In genomic region chr15:85919892-85920248, GRCm38 (mm10) we compare ENCODE assay signal across 23 mouse cellular contexts. TPM values are rescaled to one million over a fixed set of nuclear protein-coding genes. Genes with fewer than 3 reads are reported as not detected.
DNase-seq lines count a peak whose midpoint lies in the region; ATAC-seq lines count a peak whose summit lies in the region.
"Had no signal": no experiment of that assay in that cellular context is flagged by ENCODE, and none has a peak within 500 bp of the region (broad histone marks: within the 10 kb centered on the region; RNA-seq: fewer than 3 reads in every experiment).

No protein-coding gene starts in this region.

- H3K9ac ChIP-seq in hindbrain, embryonic 12.5 days: no peak overlapping the region
- H3K9ac ChIP-seq: embryonic facial prominence, embryonic 15.5 days; kidney, embryonic 15.5 days; limb, embryonic 13.5 days; lung, embryonic 15.5 days; midbrain, embryonic 15.5 days had no signal

- no peaks in the 10 kb centered on the region for H3K27me3 ChIP-seq in hindbrain, embryonic 12.5 days
- no peaks in the 10 kb centered on the region for H3K27me3 ChIP-seq in hindbrain, embryonic 10.5 days (ENCODE audit: insufficient read depth, poor library complexity, severe bottlenecking)
- H3K27me3 ChIP-seq: embryonic facial prominence, embryonic 15.5 days; kidney, embryonic 15.5 days; limb, embryonic 13.5 days; lung, embryonic 15.5 days; midbrain, embryonic 15.5 days had no signal

- H3K4me1 ChIP-seq in hindbrain, embryonic 12.5 days: no peaks in the 10 kb centered on the region
- H3K4me1 ChIP-seq in hindbrain, embryonic 10.5 days (replicated peaks): peaks cover 24% of the 10 kb centered on the region
- H3K4me1 ChIP-seq: embryonic facial prominence, embryonic 15.5 days; kidney, embryonic 15.5 days; limb, embryonic 13.5 days; lung, embryonic 15.5 days; megakaryocyte, embryonic 14.5 days; midbrain, embryonic 15.5 days had no signal

- DNase-seq in embryo, embryonic 11 days: peak; percentile 9
- no peak for DNase-seq in embryo, embryonic 9.5 days (ENCODE audit: extremely low spot score)
- no peak for DNase-seq in hindbrain, embryonic 10.5 days (ENCODE audit: low spot score)
- peak; percentile 45 for DNase-seq in mesoderm, embryonic 11.5 days (ENCODE audit: low read depth, low spot score)
- DNase-seq in frontal cortex, postnatal 36 days (ENCODE audit: low spot score in 2 of 2): no peak
- DNase-seq: adrenal gland, postnatal 36 days; cerebellum, adult 18-20 months; cerebellum, postnatal 10 days; gastrocnemius, postnatal 14 days; spleen, adult 18-20 months; thymus, postnatal 14 days had no signal

- H3K36me3 ChIP-seq in hindbrain, embryonic 12.5 days: peaks cover 23% of the 10 kb centered on the region
- peaks cover 92% of the 10 kb centered on the region for H3K36me3 ChIP-seq in hindbrain, embryonic 10.5 days
- H3K36me3 ChIP-seq: midbrain, embryonic 15.5 days had no signal

- WGBS in hindbrain, embryonic 12.5 days: 46% methylated on average over 8 of the region's 8 CpGs
- 69% methylated on average over 8 of the region's 8 CpGs for WGBS in hindbrain, embryonic 10.5 days

- H3K4me2 ChIP-seq in hindbrain, embryonic 12.5 days (replicated peaks): no peak overlapping the region
- H3K4me2 ChIP-seq: embryonic facial prominence, embryonic 15.5 days; kidney, embryonic 15.5 days; limb, embryonic 13.5 days; liver, embryonic 11.5 days; lung, embryonic 15.5 days; midbrain, embryonic 15.5 days had no signal

- ATAC-seq in hindbrain, embryonic 12.5 days (ENCODE audit: low FRiP score): 0 out of 2 replicates have a peak, but pooled peaks have one; percentile 38
- ATAC-seq in megakaryocyte, adult 5-6 weeks (ENCODE audit: poor library complexity, severe bottlenecking): no peak
- ATAC-seq: activated CD4-positive, CD25-positive, alpha-beta regulatory T cell, adult 4 months; midbrain, embryonic 15.5 days had no signal

- no peak overlapping the region for H3K27ac ChIP-seq in hindbrain, embryonic 12.5 days
- no peak overlapping the region for H3K27ac ChIP-seq in hindbrain, embryonic 10.5 days
- H3K27ac ChIP-seq: embryonic facial prominence, embryonic 10.5 days; embryonic facial prominence, embryonic 15.5 days; kidney, embryonic 15.5 days; left cerebral cortex, adult 2 months; limb, embryonic 13.5 days; lung, embryonic 15.5 days; midbrain, embryonic 15.5 days had no signal

- no peak overlapping the region for H3K4me3 ChIP-seq in hindbrain, embryonic 12.5 days
- H3K4me3 ChIP-seq in hindbrain, embryonic 10.5 days: no peak overlapping the region
- H3K4me3 ChIP-seq: embryonic facial prominence, embryonic 10.5 days; embryonic facial prominence, embryonic 15.5 days; kidney, embryonic 15.5 days; left cerebral cortex, adult 2 months; limb, embryonic 13.5 days; lung, embryonic 15.5 days; megakaryocyte, embryonic 14.5 days; midbrain, embryonic 15.5 days had no signal

- 0 out of 2 replicates have a peak, but pooled peaks cover 5% of the 10 kb centered on the region for H3K9me3 ChIP-seq in hindbrain, embryonic 12.5 days (replicated peaks)
- peaks cover 7% of the 10 kb centered on the region; the same call in 1 of the 2 replicates for H3K9me3 ChIP-seq in hindbrain, embryonic 10.5 days
- H3K9me3 ChIP-seq: embryonic facial prominence, embryonic 15.5 days; kidney, embryonic 15.5 days; lung, embryonic 15.5 days; midbrain, embryonic 15.5 days had no signal

RNA-seq across cellular contexts. Expression of gene Trmu, which starts 40.8 kb away (rescaled TPM):
- 42.6 and 47.0 TPM in 2 replicates for polyA plus RNA-seq in hindbrain, embryonic 12.5 days (2016; fragmentation: Nextera tagmentation; extraction: Ambion mirVana)
- polyA plus RNA-seq in hindbrain, embryonic 10.5 days (2016; fragmentation: Nextera tagmentation; extraction: Ambion mirVana): 36.7 and 37.6 TPM in 2 replicates
- 9.0 and 9.3 TPM in 2 replicates for total RNA-seq in megakaryocyte, adult 5-6 weeks (2015)
- total RNA-seq in megakaryocyte, adult 5-6 weeks (2017): 8.8 and 20.9 TPM in 2 replicates

Comparison
In these comparisons a context has a peak if more than half of its experiments do, and no peak if none do; other contexts are left out.
1. DNase-seq: peak in embryo, embryonic 11 days (single experiment) and mesoderm, embryonic 11.5 days (single experiment); none in embryo, embryonic 9.5 days (single experiment), hindbrain, embryonic 10.5 days (single experiment) and frontal cortex, postnatal 36 days (0 of 2).